Mouse (Mus musculus) small intestine, adult 2 months (tissue): Measurements from ENCODE around the gene Ebf1. TPM values are rescaled to one million over a fixed set of nuclear protein-coding genes. Genes with fewer than 3 reads are reported as not detected.

Source experiments
- H3K27ac ChIP-seq: fragments of 200-500 bp; 2 replicates; pipeline ENCODE4 v1.5.1; 2012; ENCODE audit warnings: low read depth, low read length, control low read depth, inconsistent platforms; ENCODE audit not compliant: insufficient read depth
- H3K27me3 ChIP-seq: fragments of 200-500 bp; 2 replicates; pipeline ENCODE4 v1.6.1; 2012; ENCODE audit warnings: mild to moderate bottlenecking, moderate library complexity, low read length, inconsistent platforms; ENCODE audit not compliant: control insufficient read depth, insufficient read depth
- H3K36me3 ChIP-seq: fragments of 200-500 bp; 2 replicates; pipeline ENCODE4 v1.6.1; 2012; ENCODE audit warnings: mild to moderate bottlenecking, low read length, control low read depth, inconsistent platforms; ENCODE audit not compliant: control insufficient read depth, insufficient read depth
- H3K4me1 ChIP-seq: fragments of 200-500 bp; 2 replicates; pipeline ENCODE4 v1.6.1; 2012; ENCODE audit warnings: low read length, inconsistent platforms, mixed read lengths; ENCODE audit not compliant: control insufficient read depth, insufficient read depth, insufficient read length
- H3K4me3 ChIP-seq: fragments of 200-500 bp; 2 replicates; pipeline ENCODE4 v1.5.1; 2012; ENCODE audit warnings: low read depth, mild to moderate bottlenecking, control low read depth, inconsistent platforms, low read length, moderate library complexity
- CTCF ChIP-seq: fragments of 200-500 bp; IDR thresholded peaks from 2 replicates; pipeline ENCODE4 v1.5.1; 2012; ENCODE audit warnings: low read depth, mild to moderate bottlenecking, control low read depth, inconsistent platforms, low read length, moderate library complexity, mixed read lengths; ENCODE audit not compliant: insufficient replicate concordance, insufficient read length; ENCODE audit errors: extremely low read depth
- POLR2A ChIP-seq: fragments of 200-500 bp; IDR thresholded peaks from 2 replicates; pipeline ENCODE4 v1.6.1; 2012; ENCODE audit warnings: low read depth, mild to moderate bottlenecking, control low read depth, inconsistent platforms, low read length, moderate library complexity
- WGBS: fragments of 180-500 bp; shearing (Covaris S2); methylation state at CpG from one replicate; pipeline ENCODE4 v1.1.7; 2018; 5-methylcytosine and 5-hydroxymethylcytosine counted together
- polyA plus RNA-seq: library from polyadenylated mRNA; depleted of rRNA; stranded (reverse); fragments of >200 nt; gene quantifications from 2 replicates; pipeline ENCODE4 v1.2.3, GENCODE M21; 2012

Ebf1 gene
- polyA plus RNA-seq, 1 experiment = 2.5 TPM

DNA sequence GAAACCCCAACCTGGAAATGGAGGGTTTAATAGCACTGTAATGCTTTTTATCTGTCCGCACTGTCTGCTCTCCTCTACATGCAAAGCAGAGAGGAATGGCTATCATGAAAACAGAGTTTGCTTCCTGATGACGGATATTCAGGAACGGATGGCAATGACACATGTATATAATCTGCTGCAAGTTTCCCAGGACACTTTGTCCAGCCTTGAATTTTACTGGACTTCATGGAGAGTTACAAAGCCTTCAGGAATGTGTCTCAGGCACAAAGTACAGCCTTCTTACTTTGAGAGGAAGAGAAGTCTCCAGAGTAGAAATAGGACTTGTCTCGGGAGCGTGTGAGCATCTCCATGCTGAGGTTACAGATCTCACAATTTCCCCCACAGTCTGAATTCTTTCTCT is 296.7 kb downstream of the Ebf1 start:
- 73% methylated on average over 5 of the region's 5 CpGs for WGBS
- TF ChIP-seq CTCF (no peak), POLR2A (no peak)
- Histone ChIP-seq H3K27ac (no peak overlapping the region), H3K4me3 (no peak overlapping the region), H3K36me3 (no peaks in the 10 kb centered on the region), H3K27me3 (no peaks in the 10 kb centered on the region), H3K4me1 (no peaks in the 10 kb centered on the region)

DNA sequence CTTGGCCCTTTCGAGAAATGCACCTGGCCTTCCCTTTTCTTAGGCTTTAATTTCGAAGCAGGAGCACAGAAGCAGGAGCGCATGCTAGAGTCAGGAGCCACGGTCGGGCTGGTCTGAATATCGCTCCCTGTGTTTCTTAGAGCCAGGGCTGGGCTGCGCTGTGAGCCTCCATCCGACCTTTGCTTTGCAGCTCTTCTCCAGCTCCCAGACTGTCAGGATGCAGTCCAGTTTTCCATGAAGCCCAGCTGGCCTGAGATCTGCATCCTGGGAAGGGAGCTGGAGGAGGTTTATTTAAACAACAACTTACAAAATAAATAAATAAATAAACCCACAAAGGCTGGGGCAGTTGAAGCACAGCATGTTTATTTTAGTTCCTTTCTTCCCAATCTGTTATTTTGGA is 299.9 kb downstream of the Ebf1 start:
- 64% methylated on average over 8 of the region's 8 CpGs for WGBS
- no peaks in the 10 kb centered on the region for H3K36me3 ChIP-seq
- no peak overlapping the region for H3K27ac ChIP-seq
- H3K27me3 ChIP-seq = no peaks in the 10 kb centered on the region
- H3K4me3 ChIP-seq = no peak overlapping the region
- no peaks in the 10 kb centered on the region for H3K4me1 ChIP-seq
- TF ChIP-seq POLR2A (no peak), CTCF (no peak)

DNA sequence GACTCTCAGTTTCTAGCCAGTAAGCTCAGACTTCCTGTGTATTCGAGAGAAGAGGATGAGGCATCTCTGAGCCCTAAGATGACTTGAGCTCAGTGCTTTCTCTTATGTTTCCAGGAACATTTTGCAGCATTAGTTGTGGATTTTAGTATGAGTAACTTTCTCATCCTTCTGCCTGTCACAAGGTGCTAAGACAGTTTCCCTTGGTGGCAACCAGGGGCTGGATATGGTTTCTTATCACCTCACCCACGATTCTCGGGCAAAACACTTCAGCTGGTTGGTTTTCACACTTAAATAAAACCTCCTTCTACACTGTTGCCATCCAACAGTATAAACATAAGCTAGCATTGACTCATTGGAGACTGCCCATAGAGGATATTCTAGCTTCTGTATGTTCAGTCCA is 306.0 kb downstream of the Ebf1 start:
- Histone ChIP-seq H3K36me3 (no peaks in the 10 kb centered on the region), H3K4me3 (no peak overlapping the region), H3K27ac (no peak overlapping the region), H3K27me3 (no peaks in the 10 kb centered on the region), H3K4me1 (no peaks in the 10 kb centered on the region)
- WGBS = 60% methylated on average over 3 of the region's 3 CpGs
- TF ChIP-seq CTCF = no peak
- TF ChIP-seq POLR2A = no peak

DNA sequence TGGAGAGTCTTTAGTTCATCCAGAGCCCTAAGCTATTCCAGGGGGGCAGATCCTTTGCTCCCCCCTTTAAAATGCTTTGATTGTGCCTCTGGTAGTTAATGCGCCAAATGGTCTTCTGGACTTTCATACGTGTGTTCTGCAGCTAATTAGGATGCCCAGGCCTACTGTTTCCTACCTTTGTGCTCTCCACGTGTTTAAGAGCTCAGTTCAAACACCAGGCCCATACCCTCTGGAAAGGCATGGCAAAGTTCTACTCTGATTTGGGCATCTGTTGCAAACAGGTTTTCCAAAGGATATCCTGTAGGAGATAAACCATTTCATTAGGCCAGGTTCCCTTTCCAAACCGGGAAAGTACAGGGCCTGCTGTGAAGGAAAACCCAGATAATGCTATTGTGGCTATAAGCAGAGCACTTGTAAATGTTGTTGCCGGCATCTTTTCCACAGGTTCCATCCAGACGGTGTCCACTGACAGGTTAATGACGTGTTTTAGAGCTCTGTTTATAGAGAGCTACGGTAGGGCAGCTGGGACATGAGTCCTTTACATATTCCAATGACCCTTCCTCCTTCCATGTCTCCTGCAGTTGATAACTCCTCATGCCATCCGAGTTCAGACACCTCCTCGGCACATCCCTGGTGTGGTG is 306.9 kb downstream of the Ebf1 start:
- WGBS = 78% methylated on average over 10 of the region's 10 CpGs
- H3K36me3 ChIP-seq = no peaks in the 10 kb centered on the region
- H3K27ac ChIP-seq = no peak overlapping the region
- no peaks in the 10 kb centered on the region for H3K27me3 ChIP-seq
- no peaks in the 10 kb centered on the region for H3K4me1 ChIP-seq
- no peak overlapping the region for H3K4me3 ChIP-seq
- TF ChIP-seq POLR2A (no peak), CTCF (no peak)

DNA sequence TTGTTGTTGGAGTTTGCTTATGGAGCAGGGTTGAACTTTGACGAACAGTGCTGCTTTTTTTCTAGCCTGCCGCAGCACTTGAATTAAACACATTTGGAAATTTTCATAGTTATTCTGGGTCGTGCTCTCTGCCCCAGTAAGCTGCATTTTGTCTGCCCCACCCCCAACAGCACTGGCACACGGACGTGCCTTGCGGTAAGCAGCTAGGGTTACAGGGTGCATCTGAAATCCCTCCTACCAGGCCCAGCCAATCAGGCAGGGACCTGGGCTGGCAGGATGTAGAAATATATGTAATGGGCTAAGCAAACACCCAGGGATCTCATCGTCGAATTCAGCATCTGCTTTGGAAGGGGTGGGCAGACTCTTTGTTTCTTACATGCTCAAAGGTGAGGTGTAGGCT is 307.8 kb downstream of the Ebf1 start:
- no peaks in the 10 kb centered on the region for H3K4me1 ChIP-seq
- no peak overlapping the region for H3K4me3 ChIP-seq
- no peaks in the 10 kb centered on the region for H3K36me3 ChIP-seq
- H3K27ac ChIP-seq = no peak overlapping the region
- no peaks in the 10 kb centered on the region for H3K27me3 ChIP-seq
- WGBS = 51% methylated on average over 8 of the region's 8 CpGs
- TF ChIP-seq POLR2A (no peak), CTCF (no peak)

DNA sequence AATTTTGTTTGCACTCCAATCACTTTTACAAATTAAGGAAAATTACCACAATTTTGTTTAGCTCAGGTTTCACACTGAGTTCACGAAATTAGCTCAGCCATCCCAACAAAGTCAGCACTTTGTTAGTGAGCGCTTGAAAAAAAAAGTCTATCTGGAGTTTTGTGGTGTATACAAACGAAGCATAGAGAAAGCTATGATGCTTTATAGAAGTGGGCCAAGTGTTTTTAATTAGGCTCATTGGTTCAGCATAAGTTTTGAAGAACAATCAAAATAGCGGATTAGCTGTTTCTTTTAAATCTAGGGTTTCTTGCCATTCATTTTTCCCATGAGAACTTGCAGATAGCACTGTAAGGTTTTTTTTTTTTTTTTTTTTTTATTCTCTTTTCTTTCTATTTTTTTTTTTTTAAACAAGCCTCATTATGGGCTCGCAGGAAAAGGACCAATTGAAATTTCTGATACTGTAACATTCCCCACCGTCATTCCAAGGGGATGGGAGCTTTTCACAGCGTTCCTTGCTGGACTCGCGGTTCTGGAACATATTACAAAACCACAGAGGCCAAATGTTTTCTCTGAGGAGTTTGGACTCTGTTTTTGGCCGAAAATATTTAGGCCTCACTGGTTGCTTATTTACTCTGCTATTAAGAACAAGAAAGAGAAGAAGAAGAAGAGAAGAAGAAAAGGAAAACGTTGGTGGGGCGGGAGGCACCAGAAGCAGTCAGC is 308.8 kb downstream of the Ebf1 start:
- Histone ChIP-seq H3K4me1 (no peaks in the 10 kb centered on the region), H3K4me3 (no peak overlapping the region), H3K36me3 (no peaks in the 10 kb centered on the region), H3K27me3 (no peaks in the 10 kb centered on the region), H3K27ac (no peak overlapping the region)
- WGBS = 81% methylated on average over 12 of the region's 12 CpGs
- TF ChIP-seq CTCF (no peak), POLR2A (no peak)

DNA sequence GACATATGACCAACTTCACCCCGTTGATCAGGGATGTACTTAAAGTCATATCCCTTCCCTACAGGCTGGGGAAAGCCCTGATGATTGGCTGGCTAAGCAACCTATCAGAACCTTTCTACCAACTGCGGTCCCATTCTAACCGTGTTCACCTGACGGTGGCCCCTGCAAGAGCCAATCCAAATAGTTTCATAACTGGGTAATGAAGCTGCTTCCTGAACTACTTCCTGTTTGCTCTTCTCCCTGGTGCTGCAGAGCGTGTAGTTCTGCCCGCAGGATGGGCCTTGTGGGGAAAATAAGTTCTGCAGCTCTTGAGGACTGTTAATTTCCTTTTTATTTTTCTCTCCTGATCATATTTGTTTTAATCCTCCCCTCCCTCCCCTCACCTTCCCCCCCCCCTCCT is 311.3 kb downstream of the Ebf1 start:
- H3K27ac ChIP-seq = no peak overlapping the region
- 75% methylated on average over 6 of the region's 6 CpGs for WGBS
- H3K27me3 ChIP-seq = no peaks in the 10 kb centered on the region
- H3K4me3 ChIP-seq = no peak overlapping the region
- no peaks in the 10 kb centered on the region for H3K4me1 ChIP-seq
- H3K36me3 ChIP-seq = no peaks in the 10 kb centered on the region
- TF ChIP-seq CTCF = no peak
